In genomic region chr2:137729871-137730270, GRCm38 (mm10) we compare ENCODE assay signal across 11 mouse cellular contexts.
A peak's percentile ranks its signal among the peaks of the same experiment; 100 is the strongest.
DNase-seq lines count a peak whose midpoint lies in the region; ATAC-seq and TF ChIP-seq lines count a peak whose summit lies in the region.
"Had no signal": no experiment of that assay in that cellular context is flagged by ENCODE, and none has a peak within 500 bp of the region (broad histone marks: within the 10 kb centered on the region; RNA-seq: fewer than 3 reads in every experiment).

No protein-coding gene starts in this region.

- peaks cover 2% of the 10 kb centered on the region; the same call in 1 of the 2 replicates for H3K27me3 ChIP-seq in forebrain, embryonic 11.5 days (ENCODE audit: control insufficient read depth, insufficient read depth, low read length)
- no peaks in the 10 kb centered on the region for H3K27me3 ChIP-seq in midbrain, postnatal 0 days (ENCODE audit: insufficient read depth, low read length)
- no peaks in the 10 kb centered on the region for H3K27me3 ChIP-seq in thymus, adult 2 months (ENCODE audit: control insufficient read depth, insufficient read depth, low read length)
- H3K27me3 ChIP-seq: stomach, embryonic 15.5 days had no signal

- no peak for TF ChIP-seq CTCF in midbrain, postnatal 0 days (IDR thresholded peaks at IDR 0.05)
- TF ChIP-seq CTCF in thymus, adult 2 months (IDR thresholded peaks at IDR 0.05; ENCODE audit: borderline replicate concordance, control insufficient read depth, extremely low read depth, insufficient read depth, low read length, poor library complexity), result no peak

- no peak for TF ChIP-seq POLR2A in thymus, adult 2 months (IDR thresholded peaks at IDR 0.05; ENCODE audit: control insufficient read depth, extremely low read depth, insufficient read depth, low read length, poor library complexity)

- 54% methylated on average over 6 of the region's 6 CpGs for WGBS in forebrain, embryonic 11.5 days
- 54% methylated on average over 6 of the region's 6 CpGs for WGBS in midbrain, postnatal 0 days
- 87% methylated on average over 6 of the region's 6 CpGs for WGBS in thymus, adult 2 months

- ATAC-seq in forebrain, embryonic 11.5 days (replicated peaks; ENCODE audit: low FRiP score), result peak; percentile 58
- ATAC-seq in midbrain, postnatal 0 days (ENCODE audit: low FRiP score), result no peak

- no peaks in the 10 kb centered on the region for H3K9me3 ChIP-seq in forebrain, embryonic 11.5 days (ENCODE audit: control insufficient read depth, low read length)
- H3K9me3 ChIP-seq in midbrain, postnatal 0 days (ENCODE audit: low read length), result no peaks in the 10 kb centered on the region
- H3K9me3 ChIP-seq: stomach, embryonic 15.5 days had no signal

- H3K4me2 ChIP-seq in forebrain, embryonic 11.5 days (ENCODE audit: low read depth, low read length, severe bottlenecking), result no peak overlapping the region; the same call in 1 of the 2 replicates
- H3K4me2 ChIP-seq in midbrain, postnatal 0 days (ENCODE audit: low read depth, low read length, poor library complexity, severe bottlenecking), result no peak overlapping the region
- H3K4me2 ChIP-seq: heart, embryonic 11.5 days; lung, embryonic 14.5 days; stomach, embryonic 15.5 days had no signal

- no peaks in the 10 kb centered on the region for H3K36me3 ChIP-seq in forebrain, embryonic 11.5 days (ENCODE audit: control insufficient read depth, insufficient read depth, low read length)
- H3K36me3 ChIP-seq in midbrain, postnatal 0 days (ENCODE audit: insufficient read depth, low read length), result no peaks in the 10 kb centered on the region
- H3K36me3 ChIP-seq in thymus, adult 2 months (ENCODE audit: control insufficient read depth, insufficient read depth, low read length), result no peaks in the 10 kb centered on the region
- H3K36me3 ChIP-seq: stomach, embryonic 15.5 days had no signal

- no peak overlapping the region for H3K9ac ChIP-seq in forebrain, embryonic 11.5 days (ENCODE audit: low read length)
- H3K9ac ChIP-seq in midbrain, postnatal 0 days (replicated peaks; ENCODE audit: low read length, poor library complexity, severe bottlenecking), result no peak overlapping the region
- H3K9ac ChIP-seq: lung, embryonic 14.5 days; stomach, embryonic 15.5 days had no signal

- peak; percentile 74 for DNase-seq in heart, adult 11 months
- DNase-seq in heart, adult 9 months (ENCODE audit: low spot score in 2 of 2), result no peak
- DNase-seq in forebrain, embryonic 11.5 days (ENCODE audit: low spot score), result peak; percentile 47
- peak; percentile 40 to 48 for DNase-seq in layer of hippocampus, adult 8-10 months (ENCODE audit: low spot score in 2 of 2)
- peak; percentile 42 for DNase-seq in midbrain, postnatal 0 days (ENCODE audit: low spot score)
- no peak for DNase-seq in kidney, adult 11 months
- DNase-seq in thymus, adult 2 months, result no peak
- no peak for DNase-seq in spleen, postnatal 14 days (ENCODE audit: low spot score in 2 of 2)

- H3K27ac ChIP-seq in forebrain, embryonic 11.5 days (ENCODE audit: low read depth, low read length), result no peak overlapping the region
- H3K27ac ChIP-seq in midbrain, postnatal 0 days (ENCODE audit: low read depth, low read length), result no peak overlapping the region
- no peak overlapping the region for H3K27ac ChIP-seq in thymus, adult 2 months (ENCODE audit: control insufficient read depth, insufficient read depth, low read length)
- H3K27ac ChIP-seq: stomach, embryonic 15.5 days had no signal

- no peaks in the 10 kb centered on the region; the same call in 1 of the 2 replicates for H3K4me1 ChIP-seq in forebrain, embryonic 11.5 days (replicated peaks; ENCODE audit: control insufficient read depth, insufficient read depth, low read length)
- peaks cover 5% of the 10 kb centered on the region; the same call in 1 of the 2 replicates for H3K4me1 ChIP-seq in midbrain, postnatal 0 days (ENCODE audit: insufficient read depth, low read length)
- no peaks in the 10 kb centered on the region for H3K4me1 ChIP-seq in thymus, adult 2 months (replicated peaks; ENCODE audit: control insufficient read depth, insufficient read depth, low read length)
- H3K4me1 ChIP-seq: stomach, embryonic 15.5 days had no signal

- H3K4me3 ChIP-seq in forebrain, embryonic 11.5 days (ENCODE audit: low read depth, low read length), result no peak overlapping the region
- no peak overlapping the region for H3K4me3 ChIP-seq in midbrain, postnatal 0 days (ENCODE audit: low read depth, low read length)
- H3K4me3 ChIP-seq in thymus, adult 2 months (ENCODE audit: control insufficient read depth, insufficient read depth, low read length), result no peak overlapping the region
- H3K4me3 ChIP-seq: stomach, embryonic 15.5 days had no signal

Comparison
In these comparisons a context has a peak if more than half of its experiments do, and no peak if none do; other contexts are left out.
1. DNase-seq: peak in heart, adult 11 months (single experiment), forebrain, embryonic 11.5 days (single experiment), layer of hippocampus, adult 8-10 months (2 of 2) and midbrain, postnatal 0 days (single experiment); none in heart, adult 9 months (0 of 2), kidney, adult 11 months (single experiment), thymus, adult 2 months (single experiment) and spleen, postnatal 14 days (0 of 2).